Mouse (Mus musculus) ES-E14 (cell line): Measurements from ENCODE around the gene Ino80.

Experiments
- HCFC1 ChIP-seq: IDR thresholded peaks from 2 replicates; pipeline ENCODE4 v1.6.1; 2012; ENCODE audit warnings: low read length, inconsistent platforms, borderline replicate concordance; ENCODE audit not compliant: insufficient read depth
- ZC3H11A ChIP-seq: IDR thresholded peaks from 2 replicates; pipeline ENCODE4 v1.6.1; 2012; ENCODE audit warnings: low read depth, mild to moderate bottlenecking, inconsistent platforms, low read length, borderline replicate concordance

DNA sequence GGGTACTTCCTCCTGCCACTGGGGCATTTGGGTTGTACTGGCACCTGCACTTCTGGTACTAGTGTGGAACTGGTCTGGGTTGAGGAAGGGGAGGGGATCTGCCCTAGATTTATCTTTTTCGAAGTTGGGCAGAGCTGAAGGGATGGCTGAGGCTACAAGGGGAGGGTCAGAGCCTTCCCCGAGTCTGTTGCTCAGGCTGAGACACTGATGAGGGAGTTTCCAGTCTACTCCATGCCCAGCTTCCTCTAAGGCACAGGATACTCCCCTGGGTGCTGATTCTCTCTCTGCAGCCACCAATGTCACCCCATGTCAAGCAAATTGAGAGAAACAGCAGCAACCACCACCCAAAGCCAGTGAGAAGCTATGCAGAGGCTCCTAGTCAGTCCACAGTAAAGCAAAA lies 141.5 kb downstream of the Ino80 start:
- TF ChIP-seq ZC3H11A (no peak), HCFC1 (no peak)
